Mouse (Mus musculus) urinary bladder, postnatal 10 days (tissue): ENCODE data around the gene Ube2f.

ENCODE experiments used
- DNase-seq: peaks from one replicate; pipeline ENCODE4 v3.0.0; 2022; ENCODE audit warnings: low spot score

Ube2f gene

GRCm38 (mm10) chr1:91249564-91250414 lies at the start of gene Ube2f:
TSS of gene Ube2f (plus strand) at chr1:91250304.
- DNase-seq: peak; percentile 56

- no peak for DNase-seq
Observed at GRCm38 (mm10) chr1:91201122-91201521, 49.0 kb upstream of the Ube2f start.

GRCm38 (mm10) chr1:91204221-91204765 lies 45.8 kb upstream of the Ube2f start:
- no peak for DNase-seq

GRCm38 (mm10) chr1:91205651-91206050 lies 44.5 kb upstream of the Ube2f start:
- DNase-seq: no peak

GRCm38 (mm10) chr1:91206336-91206735 lies 43.8 kb upstream of the Ube2f start:
- no peak for DNase-seq

- DNase-seq: no peak
Observed at GRCm38 (mm10) chr1:91206873-91207272, 43.2 kb upstream of the Ube2f start.

GRCm38 (mm10) chr1:91207334-91208074 lies 42.6 kb upstream of the Ube2f start:
- DNase-seq: no peak

- no peak for DNase-seq
Observed at GRCm38 (mm10) chr1:91209343-91209742, 40.8 kb upstream of the Ube2f start.

- DNase-seq: no peak
Observed at GRCm38 (mm10) chr1:91209785-91210184, 40.3 kb upstream of the Ube2f start.

GRCm38 (mm10) chr1:91211099-91211498 lies 39.0 kb upstream of the Ube2f start:
- DNase-seq: no peak

GRCm38 (mm10) chr1:91211591-91212008 lies 38.5 kb upstream of the Ube2f start:
- DNase-seq: no peak

GRCm38 (mm10) chr1:91215264-91215663 lies 34.8 kb upstream of the Ube2f start:
- DNase-seq: no peak

- no peak for DNase-seq
Observed at GRCm38 (mm10) chr1:91215981-91216380, 34.1 kb upstream of the Ube2f start.

GRCm38 (mm10) chr1:91216504-91217267 lies 33.4 kb upstream of the Ube2f start:
- DNase-seq: no peak

GRCm38 (mm10) chr1:91219641-91220321 lies 30.3 kb upstream of the Ube2f start:
- no peak for DNase-seq

- no peak for DNase-seq
Observed at GRCm38 (mm10) chr1:91220322-91220672, 29.8 kb upstream of the Ube2f start.

GRCm38 (mm10) chr1:91226562-91226961 lies 23.5 kb upstream of the Ube2f start:
- no peak for DNase-seq

- no peak for DNase-seq
Observed at GRCm38 (mm10) chr1:91227381-91228054, 22.6 kb upstream of the Ube2f start.

GRCm38 (mm10) chr1:91231142-91231541 lies 19.0 kb upstream of the Ube2f start:
- DNase-seq: no peak

- DNase-seq: no peak
Observed at GRCm38 (mm10) chr1:91231896-91232295, 18.2 kb upstream of the Ube2f start.

GRCm38 (mm10) chr1:91235395-91235794 lies 14.7 kb upstream of the Ube2f start:
- DNase-seq: no peak
